Mouse (Mus musculus) hindbrain, embryonic 11.5 days (tissue): ENCODE measurements around the gene Foxb1. TPM values are rescaled to one million over a fixed set of nuclear protein-coding genes. Genes with fewer than 3 reads are reported as not detected.
A peak's percentile ranks its signal among the peaks of the same experiment; 100 is the strongest.

Experiments
- ATAC-seq: fragments of 200-750 bp; cut with Nextera tagmentation; 2 replicates; pipeline ENCODE4 v1.8.0; 2017; ENCODE audit warnings: mild to moderate bottlenecking, moderate TSS enrichment, moderate library complexity; ENCODE audit not compliant: low FRiP score
- DNase-seq: peaks from one replicate; pipeline ENCODE4 v3.0.0-alpha.2; 2015; ENCODE audit warnings: low spot score
- H3K27ac ChIP-seq: fragments of 300-500 bp; sonication (generic); 2 replicates; pipeline ENCODE4 v1.5.1; 2014; ENCODE audit warnings: mild to moderate bottlenecking, low read depth, low read length
- H3K27me3 ChIP-seq: fragments of 300-500 bp; sonication (generic); 2 replicates; pipeline ENCODE4 v1.6.1; 2014; ENCODE audit warnings: mild to moderate bottlenecking, low read length, moderate library complexity, mixed read lengths; ENCODE audit not compliant: control insufficient read depth, insufficient read depth
- H3K36me3 ChIP-seq: fragments of 300-500 bp; sonication (generic); 2 replicates; pipeline ENCODE4 v1.6.1; 2014; ENCODE audit warnings: mild to moderate bottlenecking, low read length, moderate library complexity, mixed read lengths; ENCODE audit not compliant: control insufficient read depth, insufficient read depth
- H3K4me1 ChIP-seq: fragments of 300-500 bp; sonication (generic); replicated peaks from 2 replicates; pipeline ENCODE4 v1.6.1; 2014; ENCODE audit warnings: low read length, mixed read lengths; ENCODE audit not compliant: control insufficient read depth, insufficient read depth
- H3K4me2 ChIP-seq: fragments of 300-500 bp; sonication (generic); replicated peaks from 2 replicates; pipeline ENCODE4 v1.6.1; 2014; ENCODE audit warnings: mild to moderate bottlenecking, low read depth, low read length
- H3K4me3 ChIP-seq: fragments of 300-500 bp; sonication (generic); 2 replicates; pipeline ENCODE4 v1.5.1; 2014; ENCODE audit warnings: low read depth, low read length
- H3K9ac ChIP-seq: fragments of 300-500 bp; sonication (generic); 2 replicates; pipeline ENCODE4 v1.6.1; 2014; ENCODE audit warnings: low read depth, low read length
- H3K9me3 ChIP-seq: fragments of 300-500 bp; sonication (generic); 2 replicates; pipeline ENCODE4 v1.6.1; 2016; ENCODE audit warnings: low read length; ENCODE audit not compliant: control insufficient read depth
- WGBS: fragments of 180-500 bp; shearing (Covaris S2); extraction: QIAGEN DNeasy Blood & Tissue Kit; methylation state at CpG from one replicate; pipeline ENCODE4 v1.1.7; 2014; 5-methylcytosine and 5-hydroxymethylcytosine counted together
- polyA plus RNA-seq: library from polyadenylated mRNA; unstranded; fragments of >200 nt; fragmentation: Nextera tagmentation; extraction: Ambion mirVana; gene quantifications from 2 replicates; pipeline ENCODE4 v1.2.1, GENCODE M21; 2014

The Foxb1 gene
- polyA plus RNA-seq, 1 experiment from 2014 or later, result 3.1 TPM

DNA sequence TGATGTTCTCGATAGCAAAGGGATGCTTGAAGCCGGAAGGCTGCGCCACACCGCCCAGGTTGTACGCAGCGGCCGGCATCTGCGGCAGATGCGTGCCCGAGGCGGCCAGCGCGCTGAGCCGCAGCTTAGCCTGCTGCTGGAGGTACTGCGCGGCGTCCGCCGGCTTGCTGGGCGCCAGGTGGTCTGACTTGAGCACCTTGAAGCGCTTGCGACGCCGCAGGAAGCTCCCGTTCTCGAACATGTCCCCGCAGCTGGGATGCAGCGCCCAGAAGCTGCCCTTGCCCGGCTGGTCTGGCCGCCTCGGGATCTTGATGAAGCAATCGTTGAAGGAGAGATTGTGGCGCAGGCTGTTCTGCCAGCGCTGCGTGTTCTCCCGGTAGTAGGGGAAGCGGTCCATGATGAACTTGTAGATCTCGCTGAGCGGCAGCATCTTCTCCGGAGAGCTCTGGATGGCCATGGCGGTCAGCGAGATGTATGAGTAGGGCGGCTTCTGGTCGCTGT, 969 bp downstream of the Foxb1 start:
- peaks cover 53% of the 10 kb centered on the region for H3K27me3 ChIP-seq
- no peak overlapping the region for H3K27ac ChIP-seq
- ATAC-seq, result no peak
- peak overlapping the region; percentile 64 for H3K4me2 ChIP-seq
- DNase-seq, result peak; percentile 71
- peak overlapping the region; percentile 47 for H3K4me3 ChIP-seq
- peak overlapping the region; percentile 65 for H3K9ac ChIP-seq
- no peaks in the 10 kb centered on the region for H3K9me3 ChIP-seq
- no peaks in the 10 kb centered on the region for H3K36me3 ChIP-seq
- under 1% methylated on average over 44 of the region's 44 CpGs for WGBS
- H3K4me1 ChIP-seq, result peaks cover 17% of the 10 kb centered on the region

DNA sequence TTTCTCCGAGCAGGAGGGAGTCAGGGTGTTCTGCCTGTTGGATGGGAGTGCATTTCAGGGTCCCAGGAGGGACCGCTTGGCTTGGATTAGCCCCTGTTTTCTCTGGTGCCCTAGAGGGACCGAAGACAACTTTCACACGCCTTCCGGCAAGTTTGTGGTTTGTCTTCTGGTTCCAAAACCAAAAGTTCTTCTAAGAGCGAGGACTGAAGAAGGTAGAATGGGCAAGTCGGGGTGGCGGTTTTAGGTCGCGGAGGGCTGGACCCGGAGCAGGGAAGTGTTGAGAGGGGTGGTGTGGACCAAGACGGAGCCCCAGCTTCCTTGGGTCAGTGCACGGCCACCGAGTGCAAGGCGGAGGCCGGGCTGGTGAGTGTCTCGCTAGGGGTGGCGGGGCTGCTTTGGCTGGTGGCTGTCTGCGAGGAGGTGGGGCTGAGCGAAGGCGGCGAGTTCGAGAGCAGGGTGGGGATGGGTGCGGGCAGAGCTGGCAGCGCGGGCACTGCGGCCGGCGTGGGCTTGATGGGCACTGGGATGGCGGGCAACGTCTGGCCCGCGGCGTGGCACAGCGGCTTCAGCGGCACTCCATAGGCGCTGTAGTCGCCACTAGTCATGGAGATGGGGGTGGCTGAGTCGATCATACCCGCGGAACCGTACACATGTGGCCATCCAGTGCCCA, 1.7 kb downstream of the Foxb1 start:
- Histone ChIP-seq H3K4me2 (peak overlapping the region; percentile 64), H3K27me3 (peaks cover 48% of the 10 kb centered on the region), H3K27ac (no peak overlapping the region), H3K9me3 (no peaks in the 10 kb centered on the region), H3K4me3 (peak overlapping the region; percentile 47), H3K9ac (peak overlapping the region; percentile 65), H3K36me3 (no peaks in the 10 kb centered on the region), H3K4me1 (peaks cover 17% of the 10 kb centered on the region)
- ATAC-seq (no peak), DNase-seq (peak; percentile 67)
- WGBS, result under 1% methylated on average over 40 of the region's 42 CpGs

DNA sequence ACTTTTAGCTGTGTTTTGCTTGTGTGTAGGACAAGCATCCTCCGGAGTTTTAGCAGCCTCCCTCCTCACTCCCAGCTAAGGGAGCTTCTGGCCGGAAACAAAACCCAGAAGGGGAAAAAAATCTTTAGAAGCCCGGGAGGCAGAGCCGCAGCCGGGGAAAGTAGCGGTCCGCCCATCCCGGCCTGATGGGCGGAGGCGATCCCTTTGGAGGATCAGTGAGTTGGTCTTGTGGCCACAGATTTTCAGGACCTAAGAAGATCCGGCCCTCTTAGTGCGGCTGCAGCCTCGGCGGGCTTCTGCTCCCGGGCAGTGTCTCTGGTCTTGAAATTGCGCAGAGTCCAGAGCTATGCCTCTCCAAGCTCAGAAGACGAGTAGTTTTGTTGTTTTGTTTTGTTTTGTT, 2.2 kb downstream of the Foxb1 start:
- no peak for ATAC-seq
- Histone ChIP-seq H3K4me3 (peak overlapping the region; percentile 47), H3K4me1 (peaks cover 14% of the 10 kb centered on the region), H3K27me3 (peaks cover 43% of the 10 kb centered on the region), H3K4me2 (peak overlapping the region; percentile 64), H3K27ac (no peak overlapping the region), H3K9me3 (no peaks in the 10 kb centered on the region), H3K9ac (peak overlapping the region; percentile 65), H3K36me3 (no peaks in the 10 kb centered on the region)
- under 1% methylated on average over 17 of the region's 17 CpGs for WGBS
- DNase-seq, result peak; percentile 71

DNA sequence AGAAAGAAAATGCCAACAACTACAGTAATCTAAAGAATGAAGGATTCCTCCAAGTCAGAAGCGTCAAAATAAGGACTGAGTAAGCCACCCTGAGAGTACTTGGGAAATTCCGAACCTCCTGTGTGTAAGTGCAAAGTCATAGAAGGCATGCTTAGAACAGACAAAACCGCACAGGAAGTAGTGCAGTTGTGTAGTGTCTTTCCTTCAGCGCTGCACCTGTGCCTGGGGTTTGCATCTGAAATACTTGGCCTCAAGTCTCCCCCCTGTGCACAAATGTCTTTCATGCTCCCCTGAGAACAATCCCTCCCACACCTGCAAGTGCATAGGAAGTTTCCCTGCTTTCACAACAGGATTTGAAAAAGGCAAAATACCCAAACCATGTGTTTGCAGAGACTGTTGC, 3.5 kb downstream of the Foxb1 start:
- H3K9me3 ChIP-seq, result no peaks in the 10 kb centered on the region
- H3K27me3 ChIP-seq, result peaks cover 35% of the 10 kb centered on the region
- no peak overlapping the region for H3K4me3 ChIP-seq
- 0 out of 2 replicates have a peak overlapping the region, but pooled peaks have one; percentile 0 for H3K4me2 ChIP-seq
- 6% methylated on average over 4 of the region's 4 CpGs for WGBS
- H3K36me3 ChIP-seq, result no peaks in the 10 kb centered on the region
- DNase-seq, result peak; percentile 35
- no peak overlapping the region for H3K27ac ChIP-seq
- H3K9ac ChIP-seq, result no peak overlapping the region
- no peak for ATAC-seq
- H3K4me1 ChIP-seq, result peaks cover 9% of the 10 kb centered on the region

DNA sequence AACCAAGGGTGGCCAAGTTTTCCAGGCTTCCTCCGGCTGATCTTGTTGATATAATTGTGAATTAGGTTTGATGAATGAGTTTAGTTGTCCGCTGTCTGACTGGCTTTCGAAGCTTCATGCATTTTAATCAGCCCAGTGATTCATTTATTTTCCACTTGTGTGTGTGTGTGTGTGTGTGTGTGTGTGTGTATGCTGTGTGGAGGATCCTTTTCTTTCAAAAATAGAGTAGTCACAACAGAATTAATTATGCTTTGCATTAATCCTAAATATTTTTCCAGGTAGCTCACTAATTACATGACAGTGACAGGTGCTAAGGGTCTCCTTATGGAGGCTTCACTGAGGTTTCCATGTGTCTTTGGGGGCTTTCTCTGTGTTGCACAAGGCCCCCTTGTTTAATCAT, 4.3 kb downstream of the Foxb1 start:
- 15% methylated on average over 3 of the region's 3 CpGs for WGBS
- peaks cover 30% of the 10 kb centered on the region for H3K27me3 ChIP-seq
- no peak overlapping the region for H3K4me3 ChIP-seq
- no peak for DNase-seq
- H3K4me1 ChIP-seq, result peaks cover 9% of the 10 kb centered on the region
- ATAC-seq, result no peak
- no peak overlapping the region for H3K4me2 ChIP-seq
- no peak overlapping the region for H3K27ac ChIP-seq
- no peak overlapping the region for H3K9ac ChIP-seq
- no peaks in the 10 kb centered on the region for H3K36me3 ChIP-seq
- H3K9me3 ChIP-seq, result no peaks in the 10 kb centered on the region

DNA sequence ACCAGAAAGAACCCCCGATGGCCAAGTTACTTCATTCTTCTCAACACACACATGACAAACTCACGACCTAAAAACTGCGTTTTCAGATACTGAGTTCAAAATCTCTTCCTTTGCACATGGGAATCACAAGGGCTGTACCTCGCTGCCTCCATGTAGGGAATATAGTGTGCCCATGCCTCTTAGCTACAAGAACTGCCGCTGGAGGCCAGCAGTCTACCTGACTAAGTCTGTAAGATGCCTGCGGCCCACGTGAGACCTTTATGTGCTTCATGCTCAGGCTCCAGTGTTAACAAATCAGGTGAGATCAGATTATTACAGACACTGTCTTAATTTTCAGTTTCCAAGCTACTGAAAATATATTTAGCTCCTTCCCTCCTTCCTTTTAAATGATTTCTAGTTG, 4.7 kb downstream of the Foxb1 start:
- peak; percentile 44 for DNase-seq
- Histone ChIP-seq H3K27me3 (peaks cover 27% of the 10 kb centered on the region), H3K4me2 (no peak overlapping the region), H3K4me1 (peaks cover 8% of the 10 kb centered on the region), H3K27ac (no peak overlapping the region), H3K36me3 (no peaks in the 10 kb centered on the region), H3K4me3 (no peak overlapping the region), H3K9me3 (no peaks in the 10 kb centered on the region), H3K9ac (no peak overlapping the region)
- ATAC-seq, result no peak
- 23% methylated on average over 7 of the region's 7 CpGs for WGBS

DNA sequence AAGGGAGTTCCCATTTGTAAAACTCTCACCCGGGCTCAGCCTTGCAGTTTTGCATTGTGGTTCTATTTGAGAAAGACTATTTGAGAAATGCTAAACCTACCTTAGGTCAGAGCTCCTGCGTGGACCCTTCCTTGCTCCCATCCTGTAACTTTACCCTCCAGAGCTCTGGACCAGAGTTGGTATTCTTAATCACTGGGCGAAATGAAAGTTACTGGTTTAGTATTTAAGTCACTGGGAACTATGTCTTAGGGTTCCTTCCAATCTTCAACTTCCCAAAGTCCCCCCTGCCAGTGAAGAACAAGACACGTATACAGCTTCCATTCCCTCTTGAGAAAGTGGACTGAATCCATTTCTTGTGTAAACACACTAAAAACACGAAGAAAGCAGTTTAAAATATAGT, 5.6 kb downstream of the Foxb1 start:
- Histone ChIP-seq H3K4me2 (no peak overlapping the region; the same call in 1 of the 2 replicates), H3K27ac (no peak overlapping the region), H3K9me3 (no peaks in the 10 kb centered on the region), H3K4me3 (no peak overlapping the region), H3K36me3 (no peaks in the 10 kb centered on the region), H3K9ac (no peak overlapping the region), H3K4me1 (peaks cover 5% of the 10 kb centered on the region; the same call in 1 of the 2 replicates), H3K27me3 (peaks cover 19% of the 10 kb centered on the region)
- 6% methylated on average over 5 of the region's 5 CpGs for WGBS
- DNase-seq, result peak; percentile 16
- ATAC-seq, result no peak

DNA sequence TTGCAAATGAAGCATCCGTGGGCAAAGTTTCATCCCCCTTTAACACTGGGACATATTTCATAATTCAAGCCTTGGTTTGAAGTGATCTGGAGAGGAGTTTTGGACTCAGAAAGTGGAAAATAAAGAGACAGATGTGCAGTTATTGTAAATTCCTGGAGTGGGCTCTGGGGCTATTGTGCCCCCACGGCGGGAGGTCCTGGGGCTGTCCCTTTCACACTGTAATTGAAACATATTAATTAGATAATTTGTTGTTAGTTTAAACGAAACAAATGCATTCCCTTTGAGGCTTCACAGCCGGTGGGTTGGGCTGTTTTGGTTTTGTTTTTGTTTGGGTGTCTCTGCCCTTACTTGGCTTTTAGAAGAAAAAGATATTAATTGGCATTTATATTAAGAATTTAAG, 6.0 kb downstream of the Foxb1 start:
- no peaks in the 10 kb centered on the region for H3K36me3 ChIP-seq
- no peak overlapping the region for H3K27ac ChIP-seq
- no peaks in the 10 kb centered on the region for H3K9me3 ChIP-seq
- H3K4me2 ChIP-seq, result no peak overlapping the region; the same call in 1 of the 2 replicates
- H3K9ac ChIP-seq, result no peak overlapping the region
- H3K27me3 ChIP-seq, result peaks cover 15% of the 10 kb centered on the region
- WGBS, result 4% methylated on average over 5 of the region's 5 CpGs
- no peak overlapping the region for H3K4me3 ChIP-seq
- H3K4me1 ChIP-seq, result peaks cover 4% of the 10 kb centered on the region; the same call in 1 of the 2 replicates
- DNase-seq (peak; percentile 47), ATAC-seq (peak; percentile 22; the same call in 1 of the 2 replicates)

DNA sequence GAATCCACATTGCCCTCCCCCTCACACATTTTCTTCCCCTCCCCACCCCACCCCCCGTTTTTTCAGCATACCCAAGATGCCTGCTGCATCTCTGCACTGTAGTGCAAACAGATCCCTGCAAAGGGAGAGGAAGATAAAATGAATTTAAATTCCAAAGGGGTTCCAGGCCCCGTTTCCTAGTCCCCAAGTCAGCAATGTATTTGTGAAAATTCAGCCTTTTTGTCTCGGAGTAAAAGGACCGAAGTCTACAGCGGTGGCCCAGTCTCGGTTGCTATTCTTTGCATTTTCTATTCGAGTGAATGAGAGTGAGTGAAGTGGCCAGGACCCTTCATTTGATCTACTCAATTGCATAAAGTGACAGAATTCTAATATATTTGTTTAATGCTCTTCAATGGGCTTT, 6.4 kb downstream of the Foxb1 start:
- Histone ChIP-seq H3K27me3 (peaks cover 11% of the 10 kb centered on the region), H3K9ac (no peak overlapping the region), H3K27ac (0 out of 2 replicates have a peak overlapping the region, but pooled peaks have one; percentile 20), H3K4me3 (no peak overlapping the region), H3K9me3 (no peaks in the 10 kb centered on the region), H3K4me2 (0 out of 2 replicates have a peak overlapping the region, but pooled peaks have one; percentile 3), H3K36me3 (no peaks in the 10 kb centered on the region), H3K4me1 (peaks cover 2% of the 10 kb centered on the region; the same call in 1 of the 2 replicates)
- 3% methylated on average over 7 of the region's 7 CpGs for WGBS
- ATAC-seq (peak; percentile 59), DNase-seq (peak; percentile 46)
